Mouse (Mus musculus) urinary bladder, postnatal 10 days (tissue): ENCODE measurements around the gene Slc24a3.

ENCODE experiments used
- DNase-seq: peaks from one replicate; pipeline ENCODE4 v3.0.0; 2022; ENCODE audit warnings: low spot score

Gene Slc24a3

DNA sequence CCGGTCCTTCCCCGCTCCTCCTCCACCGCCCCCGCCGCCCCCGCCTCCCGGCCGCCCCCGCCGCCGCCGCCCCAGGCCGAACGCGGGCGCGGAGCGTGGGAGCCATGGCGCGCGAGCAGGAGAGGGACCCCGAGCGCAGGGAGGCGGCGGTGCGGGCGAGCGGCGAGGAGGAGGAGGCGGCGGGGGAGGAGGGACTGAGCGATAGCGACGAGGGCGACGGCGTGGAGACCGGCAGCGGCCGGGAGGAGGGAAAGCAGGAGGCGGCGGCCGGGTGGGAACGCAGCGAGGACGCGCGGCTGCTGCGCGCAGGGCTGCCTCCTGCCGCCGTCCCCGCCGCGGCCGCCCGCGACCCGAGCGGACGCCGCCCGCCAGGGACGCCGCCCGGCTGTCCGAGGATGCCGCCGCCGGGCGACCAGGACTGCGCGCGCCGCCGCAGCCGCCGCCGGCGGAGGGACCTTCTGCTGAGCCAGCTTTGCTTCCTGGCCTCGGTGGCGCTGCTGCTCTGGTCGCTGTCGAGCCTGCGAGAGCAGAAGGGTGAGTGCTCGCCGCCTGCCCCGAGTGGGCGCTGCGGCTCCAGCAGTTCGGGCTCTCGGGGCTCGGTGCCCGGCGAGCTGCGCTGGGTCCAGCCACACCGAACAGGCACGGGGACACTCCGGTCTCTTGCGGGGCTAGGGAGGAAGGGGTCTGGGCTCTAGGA is at the start of gene Slc24a3:
TSS of gene Slc24a3 (plus strand) at position 91 of the 697 bp plus-strand sequence.
- peak; percentile 45 for DNase-seq

DNA sequence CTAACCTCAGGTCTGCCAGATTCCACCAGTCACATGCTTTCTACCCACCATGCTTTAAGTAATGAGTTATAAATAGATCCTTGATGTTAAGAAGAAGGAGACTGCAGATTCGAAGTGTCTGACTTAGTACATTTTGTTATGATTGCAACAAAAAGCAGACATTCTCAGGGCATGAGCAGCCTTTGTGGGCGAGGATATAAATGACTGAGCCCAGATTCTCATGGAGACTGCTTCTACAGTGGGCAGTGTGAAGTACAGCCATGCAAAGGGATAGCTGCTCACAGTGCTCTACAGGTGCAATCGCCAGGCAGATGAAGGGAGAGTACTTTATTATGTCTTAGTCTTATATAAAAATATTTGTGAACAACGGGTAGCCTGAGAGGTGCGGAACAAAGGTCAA is 49.8 kb upstream of the Slc24a3 start:
- no peak for DNase-seq

DNA sequence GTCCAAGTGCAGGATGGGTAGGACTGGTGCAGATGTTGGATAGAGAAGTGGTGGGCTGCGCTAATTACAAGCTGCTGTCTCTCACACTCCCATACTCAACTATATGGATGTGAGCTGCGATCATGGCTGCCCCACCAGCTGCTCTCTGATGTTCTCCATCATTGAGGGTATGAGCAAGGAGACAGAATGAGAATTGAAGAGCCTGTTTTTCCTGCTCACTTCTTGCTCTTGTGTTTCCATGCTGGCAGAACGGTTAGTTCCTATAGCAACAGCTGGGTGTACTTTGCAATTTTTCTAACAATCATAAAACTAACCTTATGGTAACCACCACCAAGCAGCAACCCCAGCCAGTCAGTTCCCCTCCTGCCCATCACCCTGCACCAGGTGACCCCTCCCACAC is 39.8 kb upstream of the Slc24a3 start:
- no peak for DNase-seq

DNA sequence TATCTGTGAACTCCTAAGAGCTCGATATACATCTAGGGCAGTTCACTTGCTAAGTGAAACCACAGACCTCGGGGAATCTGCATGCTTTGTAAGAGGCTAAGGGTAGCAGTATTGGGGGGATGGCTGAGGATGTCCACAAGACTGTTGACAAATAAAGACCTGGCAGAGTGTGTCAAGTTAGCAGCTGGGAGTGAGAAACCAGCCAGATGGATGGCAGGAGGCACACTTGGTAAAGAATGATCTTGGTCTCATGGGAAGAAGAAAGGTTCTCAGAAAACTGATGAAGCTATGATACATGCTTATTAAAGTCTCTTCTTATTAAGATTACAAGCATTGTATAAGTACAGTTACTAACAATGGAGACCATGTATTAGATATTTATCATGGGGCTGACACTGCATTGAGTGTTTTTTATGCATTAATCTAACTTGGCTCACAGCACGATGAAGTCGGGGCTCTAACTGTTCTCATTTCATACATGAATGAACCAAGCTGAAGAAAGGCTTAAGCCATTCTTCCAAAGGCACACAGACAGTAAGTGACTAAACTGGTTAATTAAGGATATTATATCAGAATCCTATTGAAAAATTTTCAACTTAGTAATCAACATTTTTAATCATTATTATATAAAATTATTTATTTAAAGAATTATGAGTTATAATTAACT is 30.8 kb upstream of the Slc24a3 start:
- no peak for DNase-seq

DNA sequence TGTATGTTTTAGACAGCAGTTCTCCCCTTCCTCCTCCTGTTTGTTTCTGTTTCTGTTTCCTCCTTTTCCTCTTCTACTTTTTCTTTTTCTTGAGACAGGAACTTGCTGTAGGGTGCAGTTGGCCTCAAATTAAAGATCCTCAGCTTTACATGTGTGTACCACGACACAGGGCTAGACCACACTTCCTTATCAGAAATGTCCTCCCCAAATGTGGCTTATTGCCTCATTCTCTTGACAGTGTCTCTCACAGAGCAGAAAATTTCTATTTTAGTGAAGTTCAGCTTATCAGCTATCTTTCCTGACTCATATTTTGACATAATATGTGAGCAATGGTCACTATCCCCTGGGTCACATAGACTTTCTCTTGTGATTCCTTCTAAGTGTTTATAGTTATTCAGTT is 17.1 kb upstream of the Slc24a3 start:
- DNase-seq: no peak

DNA sequence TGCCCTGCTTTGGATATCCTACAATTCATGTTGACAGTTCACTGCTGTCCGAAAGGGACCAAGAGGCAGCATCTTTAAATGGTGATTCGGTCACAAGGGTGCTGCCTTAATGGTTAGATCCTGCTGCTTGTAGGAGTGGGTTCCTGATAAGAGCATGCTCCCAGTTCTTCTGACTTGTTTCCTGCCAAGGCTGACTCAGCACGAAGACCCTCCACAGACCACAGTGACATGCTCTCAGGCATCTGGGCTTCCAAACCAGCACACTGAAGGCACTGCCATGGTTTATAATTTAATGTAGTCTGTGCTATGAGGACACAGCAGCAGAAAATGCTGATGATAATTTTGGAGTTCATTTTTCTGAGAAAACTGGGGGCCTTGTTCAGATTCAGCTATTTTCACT is 16.7 kb upstream of the Slc24a3 start:
- no peak for DNase-seq

DNA sequence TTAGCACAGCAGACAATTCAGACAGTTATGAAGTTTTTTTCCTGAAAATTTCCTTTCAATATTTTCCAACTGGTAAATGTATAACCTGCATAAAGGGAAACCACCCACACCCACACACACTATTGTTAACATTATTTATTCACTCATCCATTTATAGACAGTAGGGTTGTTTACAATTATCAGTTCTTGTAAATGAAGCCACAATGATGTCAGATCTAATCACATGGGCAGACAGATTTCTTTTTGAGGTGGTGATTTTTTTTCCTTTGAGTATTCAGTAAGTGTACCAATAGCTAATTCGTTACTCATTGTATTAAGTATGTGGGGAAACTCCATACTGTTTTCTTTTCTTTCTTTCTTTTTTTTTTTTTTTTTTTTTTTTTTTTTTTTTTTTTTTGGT is 15.3 kb upstream of the Slc24a3 start:
- DNase-seq: no peak

DNA sequence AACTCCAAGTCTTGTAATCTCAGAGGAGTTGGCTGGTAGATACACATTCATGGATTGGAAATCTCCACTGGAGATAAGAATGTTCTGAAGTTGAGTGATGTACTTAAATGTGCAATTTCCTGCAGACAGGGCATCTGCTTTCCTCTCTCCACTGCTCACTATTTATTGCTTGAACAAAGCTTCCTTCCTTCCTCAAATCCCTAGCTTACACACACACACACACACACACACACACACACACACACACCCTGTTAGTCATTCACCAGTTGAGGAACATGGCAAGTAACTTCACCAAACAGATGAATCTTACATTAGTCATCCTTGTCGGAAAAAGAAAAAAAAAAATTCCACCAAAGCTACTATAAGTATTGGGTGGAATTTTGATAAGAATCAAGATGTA is 8.6 kb upstream of the Slc24a3 start:
- DNase-seq: no peak

DNA sequence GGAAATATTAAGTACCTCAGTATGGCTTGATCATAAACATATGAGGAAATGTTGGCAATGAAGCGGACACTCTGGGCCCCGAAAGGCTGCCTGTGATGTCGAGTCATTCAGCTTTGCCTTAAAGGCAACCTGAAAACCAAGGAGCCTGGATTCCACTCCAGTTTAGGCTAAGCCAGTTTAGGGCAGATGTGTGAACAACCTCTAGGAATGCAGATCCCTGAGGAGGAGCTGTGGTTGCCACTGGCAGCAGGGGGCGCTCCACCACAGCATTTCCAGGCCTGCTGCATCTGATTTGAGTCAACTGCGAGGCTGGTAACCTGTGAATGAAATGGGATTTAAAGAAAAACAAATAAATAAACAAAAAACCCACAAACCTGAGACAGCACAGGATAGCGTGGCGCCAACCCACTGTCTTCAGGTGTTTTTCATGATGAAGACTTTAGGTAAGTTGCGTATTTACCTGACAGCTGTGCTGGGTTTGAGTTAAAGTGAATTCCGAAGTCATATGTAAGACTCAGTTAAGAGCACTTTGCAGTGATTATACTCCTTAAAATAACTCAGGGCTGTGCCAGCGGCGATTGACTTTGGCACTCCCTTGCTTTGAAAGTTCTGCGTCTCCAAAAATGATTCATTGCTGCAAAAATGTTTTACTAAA is 6.4 kb upstream of the Slc24a3 start:
- DNase-seq: peak; percentile 21

DNA sequence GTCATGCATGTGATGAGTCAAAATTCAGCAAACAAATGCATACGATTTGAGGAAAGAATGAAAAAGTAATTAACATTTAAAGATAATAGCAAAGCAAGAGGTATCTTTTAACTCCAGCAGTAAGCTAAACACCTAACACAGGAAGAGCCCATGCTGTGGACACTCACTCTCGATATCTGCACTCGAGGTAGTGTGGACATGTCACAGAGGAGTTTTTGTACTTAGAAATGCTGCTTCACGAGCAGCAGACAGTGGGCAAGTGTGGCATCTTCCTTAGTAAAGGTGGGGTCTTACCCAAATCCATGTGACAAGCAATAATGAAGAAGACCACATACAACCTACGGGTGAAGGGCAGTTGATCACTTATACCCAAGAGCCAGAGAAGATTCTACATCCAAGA is 3.5 kb upstream of the Slc24a3 start:
- no peak for DNase-seq

DNA sequence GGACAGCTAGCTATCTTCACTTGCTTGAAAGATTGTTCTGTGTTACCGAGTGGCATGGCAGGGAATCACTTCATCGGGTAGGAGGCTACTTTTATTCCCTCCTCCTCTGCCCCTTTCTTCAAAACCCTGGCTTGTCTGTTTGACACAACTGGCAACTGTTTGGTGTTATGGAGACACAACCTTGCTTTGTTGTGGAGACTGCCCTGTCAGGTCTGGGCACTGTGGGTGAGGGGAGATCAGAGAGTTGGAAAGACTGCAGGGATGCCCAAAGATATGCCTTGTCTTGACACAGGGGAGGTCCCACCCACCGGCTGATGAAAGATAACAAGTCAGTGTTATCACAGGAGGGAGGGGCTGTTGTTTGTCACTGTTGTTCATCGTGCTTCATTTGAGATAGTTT is 3.0 kb upstream of the Slc24a3 start:
- no peak for DNase-seq

DNA sequence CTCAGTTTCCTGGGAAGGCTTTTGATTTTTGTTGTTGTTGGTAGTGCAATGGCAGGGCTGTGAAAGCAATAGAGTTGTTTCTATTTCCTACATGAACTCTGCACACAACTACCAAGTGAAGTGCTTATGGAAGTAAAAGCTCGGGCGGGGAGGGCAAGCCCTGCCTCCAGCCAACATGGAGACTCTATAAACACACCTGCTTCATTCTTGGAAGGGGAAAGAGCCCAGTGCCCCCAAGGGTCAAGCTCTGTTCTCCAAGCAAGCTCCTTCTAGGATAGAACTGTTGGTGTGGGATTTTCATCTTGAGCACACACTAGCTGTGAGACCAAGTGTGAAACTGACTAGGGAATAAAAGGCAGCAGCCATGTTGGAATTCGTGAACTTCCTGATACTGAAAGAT is 2.5 kb upstream of the Slc24a3 start:
- DNase-seq: no peak

DNA sequence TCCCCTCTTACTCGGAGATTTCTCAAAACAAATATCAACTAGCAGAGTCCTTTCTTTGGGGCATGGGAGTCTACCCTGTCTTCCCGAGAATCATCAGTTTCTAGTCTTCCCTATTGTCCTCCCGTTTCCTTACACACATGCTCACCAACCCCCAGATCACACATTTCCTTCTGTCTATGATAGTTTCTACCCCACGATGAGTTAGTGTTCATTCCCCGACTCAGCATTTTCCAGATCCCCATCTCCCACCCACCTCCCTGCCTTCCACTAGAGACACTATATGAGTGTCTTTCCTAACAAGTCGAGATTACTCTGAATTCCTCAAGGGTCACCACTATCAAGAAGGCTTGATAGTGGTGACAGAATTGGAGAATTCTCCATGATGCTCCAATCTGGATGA is 1.7 kb upstream of the Slc24a3 start:
- no peak for DNase-seq

DNA sequence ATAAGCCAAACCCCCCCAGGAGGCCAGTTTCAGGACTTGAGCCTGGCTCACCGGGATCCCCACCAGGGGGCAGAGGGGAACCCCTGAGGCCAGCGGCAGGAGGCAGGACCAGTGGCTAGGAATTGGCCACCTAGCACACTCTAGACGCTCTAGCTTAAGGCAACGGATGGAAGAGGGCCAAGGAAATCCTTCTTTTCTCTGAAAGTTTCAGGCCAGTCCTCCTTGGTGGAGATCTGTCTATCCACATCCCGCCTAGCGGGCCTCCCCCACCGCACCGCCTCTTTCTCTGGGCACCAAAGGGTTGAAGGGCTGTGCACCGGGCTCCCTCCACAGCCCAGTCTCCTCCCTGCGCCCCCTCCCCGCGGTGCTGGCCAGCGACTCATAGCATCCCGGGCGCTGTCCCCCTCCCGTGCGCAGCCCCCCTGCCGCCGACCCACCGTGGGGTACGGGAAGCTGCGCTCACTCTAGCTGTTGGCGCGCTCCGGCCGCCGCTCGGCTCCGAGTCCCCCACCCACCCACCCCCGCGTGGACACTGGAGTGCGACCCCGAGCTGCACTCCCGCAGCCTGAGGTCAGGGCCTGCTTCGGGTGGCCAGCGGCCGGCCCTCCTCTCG is 397 bp upstream of the Slc24a3 start:
- DNase-seq: peak; percentile 20

DNA sequence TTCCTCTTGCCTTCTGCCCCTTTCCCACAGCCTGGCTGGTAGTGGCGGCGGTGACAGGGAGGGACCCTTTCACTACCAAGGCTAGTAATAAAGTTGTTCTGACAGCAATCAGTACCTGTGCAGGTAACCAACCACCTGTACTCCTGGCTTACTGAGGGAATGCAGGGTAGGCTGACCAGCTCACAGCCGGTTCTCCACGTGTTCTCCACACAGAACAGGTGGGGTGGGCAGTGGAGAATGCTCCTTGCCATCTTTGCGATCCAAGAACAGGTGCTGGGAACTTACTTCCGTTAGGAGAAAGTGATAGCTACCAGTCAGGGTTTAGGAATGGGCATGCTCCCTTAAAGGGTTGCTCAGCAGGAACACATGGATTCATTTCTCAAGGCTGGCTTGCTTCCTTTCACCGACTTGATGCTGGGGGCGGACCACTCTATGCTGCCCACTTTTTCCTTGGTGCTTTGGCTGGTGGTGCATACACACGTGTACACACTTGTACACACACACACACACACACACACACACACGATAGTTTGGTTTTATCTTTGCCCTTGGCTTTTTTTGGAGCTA is 934 bp downstream of the Slc24a3 start:
- DNase-seq: no peak

DNA sequence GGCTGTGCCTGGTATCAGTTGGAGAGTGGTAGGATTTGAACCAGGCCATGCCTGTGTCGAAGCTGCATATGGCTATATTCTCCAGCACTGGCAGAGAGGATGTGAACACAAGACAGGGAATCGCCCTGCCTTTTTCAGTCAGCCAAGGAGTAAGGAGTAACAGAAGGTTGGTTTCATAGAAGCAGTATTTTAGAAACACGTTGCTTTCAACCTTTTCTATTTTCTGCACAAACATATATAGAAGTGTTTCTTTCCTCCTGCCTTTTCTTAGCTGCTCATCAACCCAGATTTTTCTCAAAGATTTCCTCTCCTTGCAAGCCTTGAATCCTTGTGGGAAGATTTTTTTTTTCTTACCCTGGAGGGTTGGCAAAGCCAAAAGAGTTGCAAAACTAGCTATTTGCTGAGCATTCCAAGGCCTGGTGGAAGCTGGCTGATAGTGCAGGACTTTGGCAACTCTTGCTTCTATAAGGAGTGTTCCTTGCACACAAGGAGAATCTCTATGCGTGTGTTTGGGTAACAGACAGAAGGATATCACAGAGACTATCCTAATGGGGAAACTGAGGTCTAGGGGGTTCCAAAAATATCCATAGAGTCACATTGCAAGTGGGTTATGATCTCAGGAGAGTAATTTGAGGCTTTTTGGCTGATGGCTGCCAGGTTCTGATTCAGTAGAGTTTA is 5.6 kb downstream of the Slc24a3 start:
- DNase-seq: no peak

DNA sequence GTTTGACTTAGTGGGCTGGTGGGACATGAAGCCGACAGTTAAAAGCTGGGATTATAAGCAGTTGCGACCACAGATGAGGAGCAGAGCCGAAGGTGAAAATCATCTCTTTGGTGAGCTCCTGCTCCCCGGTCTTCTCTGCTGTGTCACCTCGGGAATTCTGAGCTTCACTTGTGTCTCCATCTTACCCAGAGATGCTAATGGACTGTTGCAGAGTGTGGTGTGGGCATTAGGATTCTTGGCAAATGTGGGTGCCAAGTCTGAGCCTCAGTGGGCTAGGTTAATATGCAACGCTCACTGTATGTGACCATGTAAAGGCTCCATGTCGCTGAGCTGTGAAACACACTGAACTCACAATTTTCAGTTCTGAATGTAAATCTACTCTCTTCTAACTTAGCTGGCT is 7.5 kb downstream of the Slc24a3 start:
- DNase-seq: no peak

DNA sequence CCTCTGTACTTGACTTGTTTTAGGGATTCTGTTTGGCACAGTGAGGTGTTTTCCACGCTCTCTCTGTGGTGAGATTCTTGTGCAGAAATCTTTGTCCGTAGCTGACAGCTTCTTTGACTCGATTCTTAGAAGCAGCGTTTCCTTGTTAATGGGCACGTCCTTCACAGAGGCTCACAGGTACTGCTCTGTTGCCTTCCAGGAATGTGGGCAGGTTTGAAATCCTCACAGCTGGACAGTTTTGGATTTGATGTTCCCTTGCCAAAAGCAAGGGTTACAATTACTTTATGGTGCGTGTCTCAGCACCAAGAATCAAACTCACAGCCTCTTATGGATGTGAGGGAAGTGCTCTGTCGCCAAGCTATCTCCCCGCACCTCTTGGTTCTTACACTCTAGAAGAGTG is 14.9 kb downstream of the Slc24a3 start:
- DNase-seq: no peak

DNA sequence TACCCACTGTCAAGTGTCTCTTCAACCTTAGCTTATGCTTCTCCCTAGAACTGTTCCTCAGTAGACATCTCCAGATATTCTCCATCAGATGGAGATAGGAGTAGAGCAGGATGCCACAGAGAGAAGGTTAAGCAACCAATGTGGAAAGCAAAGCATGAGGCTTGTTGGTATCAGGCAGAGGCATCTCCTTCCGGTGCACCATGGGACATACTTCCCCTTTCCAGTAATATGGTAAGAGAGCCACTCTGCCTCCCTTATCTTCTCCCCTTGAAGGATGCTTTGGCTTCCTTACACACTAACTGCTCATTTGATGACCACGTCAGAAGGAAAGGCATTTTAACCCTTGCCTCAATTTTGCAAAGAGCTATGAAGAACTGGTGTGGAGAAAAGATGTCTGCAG is 21.3 kb downstream of the Slc24a3 start:
- DNase-seq: no peak

DNA sequence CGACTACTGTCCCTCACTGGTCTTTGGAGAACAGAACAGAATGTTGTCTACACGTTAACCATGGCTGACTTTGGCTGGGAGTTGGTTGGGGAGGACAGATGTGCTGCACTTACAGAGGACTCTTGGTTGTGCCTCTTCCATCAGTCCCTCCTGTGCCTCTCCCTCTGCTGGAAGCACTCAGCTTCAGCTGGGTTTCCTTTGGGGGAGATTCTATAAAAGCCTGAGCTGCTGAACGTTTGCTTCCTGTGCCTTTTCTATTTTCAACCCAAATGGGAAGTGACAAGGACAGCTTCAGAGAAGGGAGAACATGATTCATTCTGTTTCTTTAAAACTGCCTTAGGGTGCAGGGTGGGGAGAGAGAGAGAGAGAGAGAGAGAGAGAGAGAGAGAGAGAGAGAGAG is 28.5 kb downstream of the Slc24a3 start:
- no peak for DNase-seq

DNA sequence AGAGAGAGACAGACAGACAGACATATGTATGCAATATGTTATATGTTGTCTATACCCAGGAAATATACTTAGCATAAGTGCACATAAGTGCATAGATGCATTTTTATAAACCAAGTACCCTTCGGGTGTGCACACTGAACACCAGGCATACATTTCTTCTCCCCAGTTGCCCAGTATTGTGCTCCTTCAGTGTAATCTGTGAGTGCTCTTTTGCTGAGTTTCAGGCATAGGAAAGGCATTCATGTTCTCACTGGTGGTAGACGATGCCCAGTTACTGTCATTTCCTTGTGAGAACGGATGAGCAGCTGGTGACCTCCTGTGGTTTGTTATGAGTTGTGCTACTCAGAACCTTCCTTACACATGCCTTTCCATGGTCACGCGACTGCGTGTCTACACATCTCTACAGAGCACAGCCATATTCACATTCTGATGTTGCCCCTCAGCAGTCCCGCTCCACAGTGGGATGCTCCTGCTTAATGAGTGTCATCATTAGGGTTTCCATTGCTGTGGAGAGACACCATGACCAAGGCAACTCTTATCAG is 29.0 kb downstream of the Slc24a3 start:
- no peak for DNase-seq

DNA sequence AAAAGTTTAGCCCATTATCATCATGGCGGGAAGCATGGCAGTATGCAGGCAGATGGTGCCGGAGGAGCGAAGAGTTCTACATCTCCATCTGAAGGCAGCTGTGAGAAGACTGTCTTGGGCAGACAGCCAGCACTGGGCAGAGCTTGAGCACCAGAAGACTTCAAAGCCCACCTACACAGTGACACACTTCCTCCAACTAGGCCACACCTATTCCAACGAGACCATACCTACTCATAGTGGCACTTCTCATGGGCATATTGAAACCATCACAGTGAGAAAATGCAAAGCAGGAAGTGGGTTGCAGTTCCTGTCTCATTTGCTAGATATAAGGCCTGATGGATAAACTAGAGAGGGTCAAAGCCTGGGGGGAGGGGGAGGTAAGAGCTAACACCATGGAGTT is 29.5 kb downstream of the Slc24a3 start:
- no peak for DNase-seq
